In the genomic region with DNA sequence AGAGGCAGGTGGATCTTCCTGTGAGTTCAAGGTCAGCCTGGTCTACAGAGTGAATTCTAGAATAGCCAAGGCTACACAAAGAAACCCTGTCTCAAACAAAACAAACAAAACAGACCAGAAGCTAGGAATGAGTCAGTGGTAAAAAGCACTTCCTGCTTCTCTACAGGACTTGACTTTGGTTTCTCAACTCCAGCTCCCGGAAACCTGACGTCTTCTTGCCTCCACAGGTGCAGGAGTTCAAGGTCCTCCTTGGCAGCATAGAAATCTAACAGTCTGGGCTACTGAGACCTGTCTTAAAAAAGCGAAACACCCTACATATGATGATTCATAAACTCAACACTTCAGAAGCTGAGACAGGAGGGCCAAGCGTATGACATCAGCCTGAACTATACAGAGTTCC, we compare ENCODE assay signal across 12 mouse cellular contexts. TPM values are rescaled to one million over a fixed set of nuclear protein-coding genes. Genes with fewer than 3 reads are reported as not detected.
DNase-seq lines count a peak whose midpoint lies in the region; ATAC-seq lines count a peak whose summit lies in the region.
"Had no signal": no experiment of that assay in that cellular context is flagged by ENCODE, and none has a peak within 500 bp of the region (broad histone marks: within the 10 kb centered on the region; RNA-seq: fewer than 3 reads in every experiment).

No protein-coding gene starts in this region.

- H3K4me3 ChIP-seq in kidney, embryonic 15.5 days (replicated peaks): no peak overlapping the region
- no peak overlapping the region for H3K4me3 ChIP-seq in macrophage (ENCODE audit: inconsistent target)
- H3K4me3 ChIP-seq: embryonic facial prominence, embryonic 13.5 days; left cerebral cortex, adult 2 months had no signal

- H3K27me3 ChIP-seq in kidney, embryonic 15.5 days: no peaks in the 10 kb centered on the region
- H3K27me3 ChIP-seq: embryonic facial prominence, embryonic 13.5 days; Patski had no signal

- peaks cover 97% of the 10 kb centered on the region for H3K79me2 ChIP-seq in macrophage (ENCODE audit: inconsistent target)

- H3K36me3 ChIP-seq in kidney, embryonic 15.5 days: no peaks in the 10 kb centered on the region
- no peaks in the 10 kb centered on the region for H3K36me3 ChIP-seq in macrophage (ENCODE audit: inconsistent target)
- H3K36me3 ChIP-seq: embryonic facial prominence, embryonic 13.5 days had no signal

- DNase-seq in kidney, postnatal 4 days: no peak
- peak; percentile 19 for DNase-seq in ZHBTc4 (ENCODE audit: low read depth, low spot score)
- DNase-seq in thymus, postnatal 14 days: peak; percentile 71
- no peak for DNase-seq in cerebellum, postnatal 10 days
- DNase-seq in urinary bladder, adult 2 months (ENCODE audit: low spot score): no peak
- no peak for DNase-seq in right cerebral cortex, postnatal 14 days

- WGBS in kidney, embryonic 15.5 days: 58% methylated on average over 4 of the region's 4 CpGs
- 43% methylated on average over 4 of the region's 4 CpGs for WGBS in macrophage (ENCODE audit: missing documents)

- H3K9me3 ChIP-seq in kidney, embryonic 15.5 days (replicated peaks): no peaks in the 10 kb centered on the region
- H3K9me3 ChIP-seq: embryonic facial prominence, embryonic 13.5 days had no signal

- H3K4me1 ChIP-seq in kidney, embryonic 15.5 days: peaks cover 48% of the 10 kb centered on the region

- H3K27ac ChIP-seq in kidney, embryonic 15.5 days: peak overlapping the region; percentile 37; the same call in 1 of the 2 replicates
- peak overlapping the region; percentile 22 for H3K27ac ChIP-seq in macrophage
- H3K27ac ChIP-seq: left cerebral cortex, adult 2 months had no signal

- no peak for ATAC-seq in kidney, embryonic 15.5 days (replicated peaks; ENCODE audit: low FRiP score)
- ATAC-seq: midbrain, embryonic 16.5 days; Patski had no signal

- no peak overlapping the region for H3K9ac ChIP-seq in kidney, embryonic 15.5 days
- H3K9ac ChIP-seq: embryonic facial prominence, embryonic 13.5 days had no signal

- H3K4me2 ChIP-seq in kidney, embryonic 15.5 days: no peak overlapping the region
- H3K4me2 ChIP-seq: embryonic facial prominence, embryonic 13.5 days had no signal

RNA-seq across cellular contexts. Expression of a gene that starts 39.2 kb away (rescaled TPM):
- polyA plus RNA-seq in kidney, embryonic 15.5 days (2015; fragmentation: Nextera tagmentation; extraction: Ambion mirVana): 45.2 and 46.2 TPM in 2 replicates
- total RNA-seq in macrophage (2018; cell fraction: chromatin; rRNA removed): 100 to 1,000 TPM in 19 of 26 experiments, 10 to 100 TPM in 7; 43.9 to 352 (median 164) TPM
- total RNA-seq in macrophage (2018; cell fraction: cytosol; rRNA removed): 10 to 100 TPM; 14.6 to 67.9 (median 47.5) TPM
- total RNA-seq in macrophage (2018; cell fraction: nucleus; rRNA removed): 100 to 1,000 TPM in 14 of 26 experiments, 10 to 100 TPM in 12; 28.4 to 157 (median 105) TPM
- polyA plus RNA-seq in macrophage (2018): 22.5 to 38.4 TPM (median 36.0 TPM) in 3 replicates
- 22.2 and 22.5 TPM in 2 replicates for polyA plus RNA-seq in urinary bladder, adult 2 months (2012; rRNA removed)

Comparison
In these comparisons a context has a peak if more than half of its experiments do, and no peak if none do; other contexts are left out.
1. DNase-seq: peak in ZHBTc4 (single experiment) and thymus, postnatal 14 days (single experiment); none in kidney, postnatal 4 days (0 of 2), cerebellum, postnatal 10 days (0 of 2), urinary bladder, adult 2 months (single experiment) and right cerebral cortex, postnatal 14 days (single experiment).